Mouse (Mus musculus) MEL (cell line): ENCODE data around the gene Higd1a. TPM values are rescaled to one million over a fixed set of nuclear protein-coding genes. Genes with fewer than 3 reads are reported as not detected.

Experiments
- DNase-seq: peaks from one replicate; pipeline ENCODE4 v3.0.0; 2011; ENCODE audit warnings: low read depth, low spot score
- H3K27ac ChIP-seq: 2 replicates; pipeline ENCODE4 v1.5.1; 2012; ENCODE audit warnings: low read depth, mild to moderate bottlenecking, control low read depth, low read length, moderate library complexity; ENCODE audit not compliant: control insufficient read depth
- H3K27me3 ChIP-seq, 2 experiments: fragments of 150-350 bp in 1 of 2; sonication (generic) in 1 of 2; 2 replicates each; pipeline ENCODE4 v1.6.1; 2012; ENCODE audit warnings: low read length in 2 of 2, mild to moderate bottlenecking in 2 of 2, improper control_type of control experiment in 1 of 2, moderate library complexity in 1 of 2; ENCODE audit not compliant: insufficient read depth in 2 of 2, control insufficient read depth in 1 of 2
- H3K36me3 ChIP-seq, 2 experiments: 2 replicates each; pipeline ENCODE4 v1.6.1; 2012 to 2014; ENCODE audit warnings: low read length in 2 of 2, improper control_type of control experiment in 1 of 2, inconsistent platforms in 1 of 2, mild to moderate bottlenecking in 1 of 2; ENCODE audit not compliant: insufficient read depth in 2 of 2, control insufficient read depth in 1 of 2
- H3K4me1 ChIP-seq, 2 experiments: fragments of 150-350 bp in 1 of 2; sonication (generic) in 1 of 2; 2 replicates each; pipeline ENCODE4 v1.6.1; 2012; ENCODE audit warnings: low read length in 2 of 2, improper control_type of control experiment in 1 of 2, mild to moderate bottlenecking in 1 of 2; ENCODE audit not compliant: insufficient read depth in 2 of 2, control insufficient read depth in 1 of 2
- H3K4me3 ChIP-seq, 2 experiments: fragments of 150-350 bp in 1 of 2; sonication (generic) in 1 of 2; 2 replicates each; pipeline ENCODE4 v1.5.1; 2012; ENCODE audit warnings: low read depth in 2 of 2, low read length in 2 of 2, mild to moderate bottlenecking in 2 of 2, moderate library complexity in 2 of 2, control low read depth in 1 of 2, improper control_type of control experiment in 1 of 2; ENCODE audit not compliant: control insufficient read depth in 1 of 2, insufficient read depth in 1 of 2
- H3K79me2 ChIP-seq: 2 replicates; pipeline ENCODE4 v1.6.1; 2012; ENCODE audit warnings: mild to moderate bottlenecking, low read length, moderate library complexity; ENCODE audit not compliant: control insufficient read depth, poor library complexity, insufficient read depth
- H3K9ac ChIP-seq: 2 replicates; pipeline ENCODE4 v1.6.1; 2012; ENCODE audit warnings: low read depth, mild to moderate bottlenecking, control low read depth, low read length, moderate library complexity; ENCODE audit not compliant: control insufficient read depth, poor library complexity, severe bottlenecking
- H3K9me3 ChIP-seq: fragments of 150-350 bp; sonication (generic); replicated peaks from 2 replicates; pipeline ENCODE4 v1.6.1; 2012; ENCODE audit warnings: mild to moderate bottlenecking, low read length, improper control_type of control experiment, moderate library complexity; ENCODE audit not compliant: insufficient read depth
- CHD1 ChIP-seq: IDR thresholded peaks from 2 replicates; pipeline ENCODE4 v1.6.1; 2012; ENCODE audit warnings: low read depth, mild to moderate bottlenecking, inconsistent platforms, low read length, improper control_type of control experiment
- CHD2 ChIP-seq: IDR thresholded peaks from 2 replicates; pipeline ENCODE4 v1.6.1; 2011; ENCODE audit warnings: low read length, improper control_type of control experiment
- CTCF ChIP-seq, 3 experiments: IDR thresholded peaks in 2 of 3; conservative IDR thresholded peaks in 1 of 3; 2 replicates each; pipeline ENCODE4 v1.5.1; 2011 to 2012; ENCODE audit warnings: low read length in 3 of 3, low read depth in 2 of 3, mild to moderate bottlenecking in 2 of 3, improper control_type of control experiment in 1 of 3, inconsistent platforms in 1 of 3, mixed read lengths in 1 of 3, moderate library complexity in 1 of 3; ENCODE audit not compliant: control insufficient read depth in 1 of 3, insufficient read depth in 1 of 3, poor library complexity in 1 of 3, severe bottlenecking in 1 of 3
- ELF1 ChIP-seq: IDR thresholded peaks from 2 replicates; pipeline ENCODE4 v1.6.1; 2014; ENCODE audit warnings: low read depth, mild to moderate bottlenecking, inconsistent platforms, low read length, improper control_type of control experiment, moderate library complexity
- EP300 ChIP-seq, 2 experiments: IDR thresholded peaks; 2 replicates each; pipeline ENCODE4 v1.6.1; 2011; ENCODE audit warnings: improper control_type of control experiment in 2 of 2, low read length in 2 of 2, low read depth in 1 of 2, mild to moderate bottlenecking in 1 of 2
- GABPA ChIP-seq: IDR thresholded peaks from 2 replicates; pipeline ENCODE4 v1.6.1; 2012; ENCODE audit warnings: low read depth, mild to moderate bottlenecking, inconsistent platforms, low read length, improper control_type of control experiment, moderate library complexity
- HCFC1 ChIP-seq: IDR thresholded peaks from 2 replicates; pipeline ENCODE4 v1.6.1; 2012; ENCODE audit warnings: low read depth, mild to moderate bottlenecking, inconsistent platforms, low read length, improper control_type of control experiment, moderate library complexity
- MXI1 ChIP-seq: IDR thresholded peaks from 2 replicates; pipeline ENCODE4 v1.6.1; 2011; ENCODE audit warnings: mild to moderate bottlenecking, low read depth, low read length, improper control_type of control experiment
- NELFE ChIP-seq: IDR thresholded peaks from 2 replicates; pipeline ENCODE4 v1.6.1; 2011; ENCODE audit warnings: low read depth, low read length, improper control_type of control experiment
- POLR2A ChIP-seq, 2 experiments: IDR thresholded peaks; 2 replicates each; pipeline ENCODE4 v1.6.1; 2011 to 2012; ENCODE audit warnings: low read length in 2 of 2, mild to moderate bottlenecking in 2 of 2, control low read depth in 1 of 2, improper control_type of control experiment in 1 of 2, low read depth in 1 of 2, moderate library complexity in 1 of 2; ENCODE audit not compliant: control insufficient read depth in 1 of 2, insufficient read depth in 1 of 2, poor library complexity in 1 of 2
- RCOR1 ChIP-seq: IDR thresholded peaks from 2 replicates; pipeline ENCODE4 v1.6.1; 2012; ENCODE audit warnings: low read depth, mild to moderate bottlenecking, inconsistent platforms, low read length, improper control_type of control experiment
- SIN3A ChIP-seq: IDR thresholded peaks from 2 replicates; pipeline ENCODE4 v1.6.1; 2012; ENCODE audit warnings: low read length, improper control_type of control experiment, inconsistent platforms
- TAL1 ChIP-seq: IDR thresholded peaks from 2 replicates; pipeline ENCODE4 v1.6.1; 2012; ENCODE audit warnings: mild to moderate bottlenecking, inconsistent platforms, low read length, moderate library complexity, mixed read lengths
- UBTF ChIP-seq: IDR thresholded peaks from 2 replicates; pipeline ENCODE4 v1.6.1; 2012; ENCODE audit warnings: low read depth, mild to moderate bottlenecking, inconsistent platforms, low read length, improper control_type of control experiment, moderate library complexity, borderline replicate concordance; ENCODE audit not compliant: insufficient read depth
- USF1 ChIP-seq: IDR thresholded peaks from 2 replicates; pipeline ENCODE4 v1.6.1; 2014; ENCODE audit warnings: low read depth, mild to moderate bottlenecking, inconsistent platforms, low read length, improper control_type of control experiment, moderate library complexity
- ZKSCAN1 ChIP-seq: IDR thresholded peaks from 2 replicates; pipeline ENCODE4 v1.6.1; 2012; ENCODE audit warnings: low read depth, mild to moderate bottlenecking, inconsistent platforms, low read length, improper control_type of control experiment, moderate library complexity
- ZMIZ1 ChIP-seq: IDR thresholded peaks from 2 replicates; pipeline ENCODE4 v1.6.1; 2012; ENCODE audit warnings: low read depth, mild to moderate bottlenecking, inconsistent platforms, low read length, improper control_type of control experiment, moderate library complexity
- polyA plus RNA-seq, 2 experiments: library from polyadenylated mRNA; stranded (reverse) in 1 of 2; unstranded in 1 of 2; fragments of >175 nt in 1 of 2; fragments of >200 nt in 1 of 2; gene quantifications; 2 replicates each; pipeline versions ENCODE4 v1.2.1 to v1.2.4; 2012; ENCODE audit warnings: low replicate concordance in 2 of 2, low read depth in 1 of 2; ENCODE audit not compliant: insufficient read length in 2 of 2, insufficient read depth in 1 of 2, missing spikeins in 1 of 2
- total RNA-seq: library from RNA; depleted of rRNA; stranded (reverse); fragments of 300-350 nt; gene quantifications from 2 replicates; pipeline ENCODE4 v1.2.3, GENCODE M21; 2012

The Higd1a gene
- total and polyA plus RNA-seq, 3 experiments = 142 to 177 TPM; not detected in 1

- H3K4me1 ChIP-seq = no peaks in the 10 kb centered on the region
- no peak for TF ChIP-seq UBTF
- TF ChIP-seq EP300 (IDR thresholded peaks at IDR 0.05; ENCODE audit: low read depth in 1 of 2, low read length in 2 of 2) = no peak
- TF ChIP-seq CTCF (IDR thresholded peaks at IDR 0.05 in 2 of 3, conservative IDR thresholded peaks at IDR 0.05 in 1 of 3; ENCODE audit: control insufficient read depth in 1 of 3, insufficient read depth in 1 of 3, low read depth in 2 of 3, low read length in 3 of 3, poor library complexity in 1 of 3, severe bottlenecking in 1 of 3) = no peak
- no peak for TF ChIP-seq TAL1
- no peak for TF ChIP-seq SIN3A
- no peak for TF ChIP-seq ZMIZ1
- TF ChIP-seq GABPA = no peak
- no peak for TF ChIP-seq ELF1
- TF ChIP-seq CHD2 = no peak
- no peak for TF ChIP-seq NELFE
- H3K4me3 ChIP-seq = no peak overlapping the region
- H3K36me3 ChIP-seq = no peaks in the 10 kb centered on the region
- no peak for DNase-seq
- H3K27me3 ChIP-seq = no peaks in the 10 kb centered on the region
- H3K79me2 ChIP-seq = no peaks in the 10 kb centered on the region
- no peaks in the 10 kb centered on the region for H3K9me3 ChIP-seq
- H3K9ac ChIP-seq = no peak overlapping the region
- no peak overlapping the region for H3K27ac ChIP-seq
Observed at GRCm38 (mm10) chr9:121842914-121843313, 15.2 kb downstream of the Higd1a start.

DNA sequence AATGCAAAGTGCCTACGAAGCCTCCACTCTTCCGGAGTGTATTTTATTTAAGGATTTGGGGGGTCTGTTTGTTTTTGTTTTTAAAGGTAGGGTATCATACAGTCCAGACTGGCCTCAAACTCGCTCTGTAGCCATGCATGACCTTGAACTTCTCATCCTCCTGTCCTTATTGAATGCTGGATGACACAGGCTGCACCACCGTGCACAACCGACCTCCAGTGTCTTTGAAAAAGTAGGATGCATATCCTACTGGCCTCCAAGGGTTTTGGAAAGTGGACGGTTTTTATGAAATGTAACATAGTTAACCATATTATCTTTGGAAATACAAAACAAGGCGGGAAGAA, 18.6 kb downstream of the Higd1a start:
- no peaks in the 10 kb centered on the region for H3K36me3 ChIP-seq
- no peak overlapping the region for H3K4me3 ChIP-seq
- no peak overlapping the region for H3K27ac ChIP-seq
- no peak for TF ChIP-seq HCFC1
- no peak for TF ChIP-seq CHD1
- no peak for TF ChIP-seq UBTF
- no peak for TF ChIP-seq ZKSCAN1
- TF ChIP-seq SIN3A = no peak
- TF ChIP-seq RCOR1 = no peak
- TF ChIP-seq POLR2A (IDR thresholded peaks at IDR 0.05; ENCODE audit: control insufficient read depth in 1 of 2, insufficient read depth in 1 of 2, low read depth in 1 of 2, low read length in 2 of 2, poor library complexity in 1 of 2) = no peak
- TF ChIP-seq EP300 (IDR thresholded peaks at IDR 0.05; ENCODE audit: low read depth in 1 of 2, low read length in 2 of 2) = no peak
- TF ChIP-seq MXI1 = no peak
- TF ChIP-seq TAL1 = no peak
- TF ChIP-seq ZMIZ1 = no peak
- no peak for TF ChIP-seq USF1
- no peak for TF ChIP-seq CHD2
- no peaks in the 10 kb centered on the region for H3K9me3 ChIP-seq
- H3K9ac ChIP-seq = no peak overlapping the region
- no peaks in the 10 kb centered on the region for H3K27me3 ChIP-seq
- no peaks in the 10 kb centered on the region for H3K79me2 ChIP-seq
- DNase-seq = no peak
- no peaks in the 10 kb centered on the region for H3K4me1 ChIP-seq
